8 mouse cellular contexts compared by ENCODE assay signal in the genomic region with DNA sequence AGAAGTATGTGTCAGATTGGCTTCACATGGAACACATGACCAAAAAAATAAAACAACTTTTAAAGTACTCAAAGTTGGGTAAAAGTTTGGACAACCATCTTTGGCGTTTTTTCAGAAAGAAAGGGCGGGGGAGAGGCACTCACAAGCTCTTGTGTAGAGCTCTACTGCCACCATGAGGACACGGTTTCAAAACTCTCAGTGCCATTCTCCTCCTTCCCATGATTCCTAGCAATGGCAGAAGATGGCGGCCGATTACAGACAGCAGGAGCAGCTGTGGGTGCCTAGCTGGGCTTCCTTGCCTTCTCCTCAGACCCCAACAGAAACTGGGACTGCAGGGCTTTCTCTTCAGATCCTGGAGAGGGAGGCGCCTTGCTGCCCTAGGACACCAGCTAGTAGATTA.
DNase-seq lines count a peak whose midpoint lies in the region; ATAC-seq and TF ChIP-seq lines count a peak whose summit lies in the region.
"Not testable (repeated sequence)": the region's sequence is repeated elsewhere in the genome, so short reads cannot be mapped to it uniquely, and the experiment has no call there.

No protein-coding gene starts in this region.

- H3K9me3 ChIP-seq in embryonic facial prominence, embryonic 12.5 days; hindbrain, embryonic 14.5 days (ENCODE audit: control insufficient read depth, low read length); limb, embryonic 11.5 days (ENCODE audit: control insufficient read depth, low read length); lung, postnatal 0 days (ENCODE audit: low read length); neural tube, embryonic 11.5 days (ENCODE audit: control insufficient read depth, low read length); stomach, postnatal 0 days (ENCODE audit: control insufficient read depth, low read length): not testable (repeated sequence)

- not testable (repeated sequence) for H3K27me3 ChIP-seq in embryonic facial prominence, embryonic 12.5 days; hindbrain, embryonic 14.5 days (ENCODE audit: control insufficient read depth, insufficient read depth, low read length); limb, embryonic 11.5 days (ENCODE audit: control insufficient read depth, insufficient read depth, low read length); lung, postnatal 0 days (replicated peaks; ENCODE audit: insufficient read depth, low read length); neural tube, embryonic 11.5 days (ENCODE audit: control insufficient read depth, insufficient read depth, low read length); stomach, postnatal 0 days (ENCODE audit: control insufficient read depth, insufficient read depth, low read length)

- not testable (repeated sequence) for TF ChIP-seq EP300 in lung, postnatal 0 days (IDR thresholded peaks at IDR 0.05); stomach, postnatal 0 days (optimal IDR thresholded peaks at IDR 0.05)

- not testable (repeated sequence) for H3K27ac ChIP-seq in embryonic facial prominence, embryonic 12.5 days; limb, embryonic 11.5 days (replicated peaks; ENCODE audit: low read depth, low read length); lung, postnatal 0 days (ENCODE audit: low read length); neural tube, embryonic 11.5 days (ENCODE audit: low read depth, low read length); stomach, postnatal 0 days (replicated peaks)
- H3K27ac ChIP-seq in hindbrain, embryonic 14.5 days, result peak overlapping the region; percentile 57; the same call in 1 of the 2 replicates

- peak; percentile 67 for TF ChIP-seq CTCF in lung, postnatal 0 days (IDR thresholded peaks at IDR 0.05)
- peak; percentile 65 for TF ChIP-seq CTCF in stomach, postnatal 0 days (IDR thresholded peaks at IDR 0.05; ENCODE audit: low read depth)

- 0 out of 2 replicates have a peak overlapping the region, but pooled peaks have one; percentile 19 for H3K4me2 ChIP-seq in embryonic facial prominence, embryonic 12.5 days (replicated peaks)
- H3K4me2 ChIP-seq in hindbrain, embryonic 14.5 days (replicated peaks), result peak overlapping the region; percentile 42
- H3K4me2 ChIP-seq in limb, embryonic 11.5 days (ENCODE audit: low read depth, severe bottlenecking); lung, postnatal 0 days (replicated peaks; ENCODE audit: low read depth, low read length); neural tube, embryonic 11.5 days (ENCODE audit: low read depth); stomach, postnatal 0 days (replicated peaks; ENCODE audit: low read depth): not testable (repeated sequence)

- ATAC-seq in embryonic facial prominence, embryonic 12.5 days (ENCODE audit: insufficient number of reproducible peaks, insufficient read depth, low FRiP score, low TSS enrichment); hindbrain, embryonic 14.5 days (ENCODE audit: low FRiP score); limb, embryonic 11.5 days (ENCODE audit: insufficient number of reproducible peaks, low FRiP score, low TSS enrichment, low read depth); neural tube, embryonic 11.5 days (ENCODE audit: insufficient read depth, low FRiP score, low TSS enrichment); stomach, postnatal 0 days (ENCODE audit: low FRiP score, low TSS enrichment): not testable (repeated sequence)
- peak; percentile 51 for ATAC-seq in lung, postnatal 0 days

- H3K4me3 ChIP-seq in embryonic facial prominence, embryonic 12.5 days; limb, embryonic 11.5 days (ENCODE audit: low read depth, low read length); neural tube, embryonic 11.5 days (ENCODE audit: low read depth, low read length): not testable (repeated sequence)
- H3K4me3 ChIP-seq in hindbrain, embryonic 14.5 days (replicated peaks; ENCODE audit: low read length), result peak overlapping the region; percentile 17
- H3K4me3 ChIP-seq in lung, postnatal 0 days (ENCODE audit: low read depth, low read length), result peak overlapping the region; percentile 24; the same call in 1 of the 2 replicates
- H3K4me3 ChIP-seq in stomach, postnatal 0 days (ENCODE audit: low read depth, low read length), result peak overlapping the region; percentile 18; the same call in 1 of the 2 replicates

- not testable (repeated sequence) for H3K9ac ChIP-seq in embryonic facial prominence, embryonic 12.5 days; limb, embryonic 11.5 days (ENCODE audit: low read length); lung, postnatal 0 days (replicated peaks; ENCODE audit: low read depth); neural tube, embryonic 11.5 days (ENCODE audit: low read length); stomach, postnatal 0 days (ENCODE audit: low read length)
- H3K9ac ChIP-seq in hindbrain, embryonic 14.5 days, result 0 out of 2 replicates have a peak overlapping the region, but pooled peaks have one; percentile 40

- DNase-seq in MN1 (ENCODE audit: low spot score), result peak; percentile 69
- peak; percentile 68 for DNase-seq in gastrocnemius, postnatal 25 days
- DNase-seq in hindbrain, embryonic 14.5 days (ENCODE audit: low spot score); lung, postnatal 0 days (ENCODE audit: low spot score): not testable (repeated sequence)
- DNase-seq in limb, embryonic 11.5 days (ENCODE audit: low spot score), result peak; percentile 68
- peak; percentile 48 for DNase-seq in neural tube, embryonic 11.5 days (ENCODE audit: low spot score)
- peak; percentile 33 for DNase-seq in stomach, postnatal 0 days (ENCODE audit: low spot score)

- not testable (repeated sequence) for H3K36me3 ChIP-seq in embryonic facial prominence, embryonic 12.5 days; hindbrain, embryonic 14.5 days (replicated peaks; ENCODE audit: control insufficient read depth, insufficient read depth); limb, embryonic 11.5 days (ENCODE audit: control insufficient read depth, insufficient read depth, low read length); lung, postnatal 0 days (ENCODE audit: insufficient read depth, low read length); neural tube, embryonic 11.5 days (ENCODE audit: control insufficient read depth, insufficient read depth, low read length); stomach, postnatal 0 days (ENCODE audit: control insufficient read depth, insufficient read depth, low read length)

- not testable (repeated sequence) for H3K4me1 ChIP-seq in embryonic facial prominence, embryonic 12.5 days; hindbrain, embryonic 14.5 days (replicated peaks; ENCODE audit: control insufficient read depth, insufficient read depth, low read length); limb, embryonic 11.5 days (ENCODE audit: control insufficient read depth, insufficient read depth, low read length); lung, postnatal 0 days (ENCODE audit: insufficient read depth, low read depth, low read length); neural tube, embryonic 11.5 days (ENCODE audit: control insufficient read depth, insufficient read depth, low read length); stomach, postnatal 0 days (replicated peaks; ENCODE audit: control insufficient read depth, insufficient read depth)

- 69% methylated on average over 6 of the region's 6 CpGs for WGBS in embryonic facial prominence, embryonic 12.5 days
- WGBS in hindbrain, embryonic 14.5 days, result 74% methylated on average over 6 of the region's 6 CpGs
- WGBS in limb, embryonic 11.5 days, result 62% methylated on average over 6 of the region's 6 CpGs
- WGBS in lung, postnatal 0 days, result 75% methylated on average over 6 of the region's 6 CpGs
- 77% methylated on average over 6 of the region's 6 CpGs for WGBS in neural tube, embryonic 11.5 days
- 56% methylated on average over 6 of the region's 6 CpGs for WGBS in stomach, postnatal 0 days
